Mouse (Mus musculus) cerebellum, adult 2 months (tissue): ENCODE results near the gene Atp2b4.

ENCODE experiments used
- CTCF ChIP-seq: fragments of 200-500 bp; IDR thresholded peaks from 2 replicates; pipeline ENCODE4 v1.5.1; 2011; ENCODE audit warnings: low read depth, mild to moderate bottlenecking, control low read depth, low read length, moderate library complexity, borderline replicate concordance; ENCODE audit not compliant: insufficient read depth
- POLR2A ChIP-seq: fragments of 200-500 bp; IDR thresholded peaks from 2 replicates; pipeline ENCODE4 v1.6.1; 2011; ENCODE audit warnings: low read length, control low read depth, borderline replicate concordance; ENCODE audit not compliant: insufficient read depth

- TF ChIP-seq CTCF (no peak), POLR2A (no peak)
Observed at GRCm38 (mm10) chr1:133754317-133754868, 46.4 kb downstream of the Atp2b4 start.
